Mouse (Mus musculus): ENCODE data around the gene 4930452B06Rik. TPM values are rescaled to one million over a fixed set of nuclear protein-coding genes. Genes with fewer than 3 reads are reported as not detected.

The 4930452B06Rik gene
- polyA plus RNA-seq, 1 experiment from 2014 or later: 2.5 TPM

- H3K4me1 ChIP-seq: no peaks in the 10 kb centered on the region
- H3K27me3 ChIP-seq (replicated peaks): no peaks in the 10 kb centered on the region
- no peak overlapping the region for H3K4me3 ChIP-seq
- H3K36me3 ChIP-seq: no peaks in the 10 kb centered on the region
- H3K4me2 ChIP-seq: no peak overlapping the region
- no peak overlapping the region for H3K9ac ChIP-seq
- no peak for ATAC-seq
- H3K9me3 ChIP-seq (replicated peaks): no peaks in the 10 kb centered on the region
- no peak overlapping the region for H3K27ac ChIP-seq
- WGBS (ENCODE audit: insufficient replicate concordance): 83% methylated on average over 3 of the region's 3 CpGs
Observed at GRCm38 (mm10) chr14:8514071-8514470, 152.0 kb downstream of the 4930452B06Rik start.

GRCm38 (mm10) chr14:8511276-8511675, 154.8 kb downstream of the 4930452B06Rik start:
- H3K27ac ChIP-seq: no peak overlapping the region
- no peaks in the 10 kb centered on the region for H3K4me1 ChIP-seq
- H3K4me3 ChIP-seq: no peak overlapping the region
- no peaks in the 10 kb centered on the region for H3K36me3 ChIP-seq
- ATAC-seq: no peak
- H3K4me2 ChIP-seq: no peak overlapping the region
- H3K9ac ChIP-seq: no peak overlapping the region
- 69% methylated on average over 4 of the region's 4 CpGs for WGBS (ENCODE audit: insufficient replicate concordance)
- H3K27me3 ChIP-seq (replicated peaks): no peaks in the 10 kb centered on the region
- no peaks in the 10 kb centered on the region for H3K9me3 ChIP-seq (replicated peaks)

- H3K4me2 ChIP-seq: no peak overlapping the region
- no peak overlapping the region for H3K9ac ChIP-seq
- no peaks in the 10 kb centered on the region for H3K36me3 ChIP-seq
- no peaks in the 10 kb centered on the region for H3K9me3 ChIP-seq (replicated peaks)
- no peak overlapping the region for H3K4me3 ChIP-seq
- H3K27me3 ChIP-seq (replicated peaks): no peaks in the 10 kb centered on the region
- WGBS (ENCODE audit: insufficient replicate concordance): 71% methylated on average over 10 of the region's 10 CpGs
- no peaks in the 10 kb centered on the region for H3K4me1 ChIP-seq
- H3K27ac ChIP-seq: no peak overlapping the region
- ATAC-seq: no peak
Observed at GRCm38 (mm10) chr14:8510288-8510959, 155.6 kb downstream of the 4930452B06Rik start.

- Histone ChIP-seq H3K27me3 (replicated peaks) (no peaks in the 10 kb centered on the region), H3K4me1 (no peaks in the 10 kb centered on the region), H3K9me3 (replicated peaks) (no peaks in the 10 kb centered on the region), H3K36me3 (no peaks in the 10 kb centered on the region), H3K4me3 (no peak overlapping the region), H3K27ac (no peak overlapping the region), H3K4me2 (no peak overlapping the region), H3K9ac (no peak overlapping the region)
- no peak for ATAC-seq
Observed at GRCm38 (mm10) chr14:8508669-8509068, 157.4 kb downstream of the 4930452B06Rik start.

- Histone ChIP-seq H3K36me3 (no peaks in the 10 kb centered on the region), H3K9ac (no peak overlapping the region), H3K27me3 (replicated peaks) (no peaks in the 10 kb centered on the region), H3K4me3 (no peak overlapping the region), H3K27ac (no peak overlapping the region), H3K4me2 (no peak overlapping the region), H3K4me1 (no peaks in the 10 kb centered on the region), H3K9me3 (replicated peaks) (no peaks in the 10 kb centered on the region)
- no peak for ATAC-seq
- 66% methylated on average over 2 of the region's 2 CpGs for WGBS (ENCODE audit: insufficient replicate concordance)
Observed at GRCm38 (mm10) chr14:8504206-8504605, 161.8 kb downstream of the 4930452B06Rik start.

- no peaks in the 10 kb centered on the region for H3K27me3 ChIP-seq (replicated peaks)
- no peak overlapping the region for H3K4me3 ChIP-seq
- no peaks in the 10 kb centered on the region for H3K4me1 ChIP-seq
- 74% methylated on average over 3 of the region's 3 CpGs for WGBS (ENCODE audit: insufficient replicate concordance)
- no peaks in the 10 kb centered on the region for H3K9me3 ChIP-seq (replicated peaks)
- no peak overlapping the region for H3K9ac ChIP-seq
- no peak overlapping the region for H3K4me2 ChIP-seq
- no peak overlapping the region for H3K27ac ChIP-seq
- ATAC-seq: no peak
- H3K36me3 ChIP-seq: no peaks in the 10 kb centered on the region
Observed at GRCm38 (mm10) chr14:8503345-8503744, 162.7 kb downstream of the 4930452B06Rik start.

- 75% methylated on average over 5 of the region's 5 CpGs for WGBS (ENCODE audit: insufficient replicate concordance)
- Histone ChIP-seq H3K9me3 (replicated peaks) (no peaks in the 10 kb centered on the region), H3K4me1 (no peaks in the 10 kb centered on the region), H3K4me3 (no peak overlapping the region), H3K36me3 (no peaks in the 10 kb centered on the region), H3K27me3 (replicated peaks) (no peaks in the 10 kb centered on the region), H3K9ac (no peak overlapping the region), H3K4me2 (no peak overlapping the region), H3K27ac (no peak overlapping the region)
- no peak for ATAC-seq
Observed at GRCm38 (mm10) chr14:8502496-8502895, 163.5 kb downstream of the 4930452B06Rik start.

- Histone ChIP-seq H3K27ac (no peak overlapping the region), H3K9me3 (replicated peaks) (no peaks in the 10 kb centered on the region), H3K4me2 (no peak overlapping the region), H3K4me1 (no peaks in the 10 kb centered on the region), H3K36me3 (no peaks in the 10 kb centered on the region), H3K9ac (no peak overlapping the region), H3K27me3 (replicated peaks) (no peaks in the 10 kb centered on the region), H3K4me3 (no peak overlapping the region)
- ATAC-seq: no peak
- WGBS (ENCODE audit: insufficient replicate concordance): 77% methylated on average over 2 of the region's 2 CpGs
Observed at GRCm38 (mm10) chr14:8495691-8496090, 170.3 kb downstream of the 4930452B06Rik start.

- Histone ChIP-seq H3K9ac (no peak overlapping the region), H3K4me2 (no peak overlapping the region), H3K27ac (no peak overlapping the region), H3K27me3 (replicated peaks) (no peaks in the 10 kb centered on the region), H3K9me3 (replicated peaks) (no peaks in the 10 kb centered on the region), H3K36me3 (no peaks in the 10 kb centered on the region), H3K4me3 (no peak overlapping the region), H3K4me1 (no peaks in the 10 kb centered on the region)
- ATAC-seq: no peak
- 65% methylated on average over 4 of the region's 4 CpGs for WGBS (ENCODE audit: insufficient replicate concordance)
Observed at GRCm38 (mm10) chr14:8494952-8495351, 171.1 kb downstream of the 4930452B06Rik start.

- H3K4me1 ChIP-seq: no peaks in the 10 kb centered on the region
- H3K27ac ChIP-seq: no peak overlapping the region
- no peak for ATAC-seq
- H3K36me3 ChIP-seq: no peaks in the 10 kb centered on the region
- H3K9ac ChIP-seq: no peak overlapping the region
- no peaks in the 10 kb centered on the region for H3K27me3 ChIP-seq (replicated peaks)
- no peak overlapping the region for H3K4me2 ChIP-seq
- H3K4me3 ChIP-seq: no peak overlapping the region
- 63% methylated on average over 1 of the region's 1 CpGs for WGBS (ENCODE audit: insufficient replicate concordance)
- H3K9me3 ChIP-seq (replicated peaks): no peaks in the 10 kb centered on the region
Observed at GRCm38 (mm10) chr14:8494260-8494659, 171.8 kb downstream of the 4930452B06Rik start.

GRCm38 (mm10) chr14:8478098-8478497, 187.9 kb downstream of the 4930452B06Rik start:
- ATAC-seq: no peak
- Histone ChIP-seq H3K27me3 (replicated peaks) (no peaks in the 10 kb centered on the region), H3K4me1 (no peaks in the 10 kb centered on the region), H3K4me3 (no peak overlapping the region), H3K4me2 (no peak overlapping the region), H3K27ac (no peak overlapping the region), H3K36me3 (no peaks in the 10 kb centered on the region), H3K9ac (no peak overlapping the region), H3K9me3 (replicated peaks) (no peaks in the 10 kb centered on the region)
- WGBS (ENCODE audit: insufficient replicate concordance): 76% methylated on average over 5 of the region's 5 CpGs

GRCm38 (mm10) chr14:8477348-8477747, 188.7 kb downstream of the 4930452B06Rik start:
- ATAC-seq: no peak
- Histone ChIP-seq H3K36me3 (no peaks in the 10 kb centered on the region), H3K27ac (no peak overlapping the region), H3K9me3 (replicated peaks) (no peaks in the 10 kb centered on the region), H3K4me1 (no peaks in the 10 kb centered on the region), H3K9ac (no peak overlapping the region), H3K4me2 (no peak overlapping the region), H3K4me3 (no peak overlapping the region), H3K27me3 (replicated peaks) (no peaks in the 10 kb centered on the region)
- WGBS (ENCODE audit: insufficient replicate concordance): 68% methylated on average over 8 of the region's 8 CpGs

GRCm38 (mm10) chr14:8476606-8477005, 189.4 kb downstream of the 4930452B06Rik start:
- Histone ChIP-seq H3K27me3 (replicated peaks) (no peaks in the 10 kb centered on the region), H3K36me3 (no peaks in the 10 kb centered on the region), H3K9me3 (replicated peaks) (no peaks in the 10 kb centered on the region), H3K27ac (no peak overlapping the region), H3K9ac (no peak overlapping the region), H3K4me1 (no peaks in the 10 kb centered on the region), H3K4me3 (no peak overlapping the region), H3K4me2 (no peak overlapping the region)
- no peak for ATAC-seq
- WGBS (ENCODE audit: insufficient replicate concordance): 44% methylated on average over 3 of the region's 3 CpGs

Measured in liver, embryonic 12.5 days (tissue).